26 mouse cellular contexts compared by ENCODE assay signal in the genomic region with DNA sequence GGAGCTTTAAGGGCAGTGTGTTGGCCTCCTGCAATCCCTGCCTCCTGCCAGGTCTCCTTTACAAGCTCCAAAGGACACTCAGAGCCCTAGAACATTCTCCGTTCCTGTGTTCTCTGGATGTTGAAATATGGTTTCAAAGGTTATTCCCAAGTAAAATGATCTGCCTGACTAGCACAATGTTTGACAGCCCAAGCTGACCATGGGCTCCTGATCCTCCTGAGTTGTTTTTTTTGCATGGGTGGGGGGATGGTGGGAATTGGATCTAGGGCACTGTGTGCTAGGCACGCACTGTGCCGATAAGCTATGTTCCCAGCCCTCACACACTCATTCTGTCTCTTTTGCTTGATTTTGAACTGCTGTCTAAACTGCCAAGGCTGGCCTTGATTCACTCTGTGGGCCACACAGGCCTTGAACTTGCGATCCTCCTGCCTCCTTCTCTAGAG. TPM values are rescaled to one million over a fixed set of nuclear protein-coding genes. Genes with fewer than 3 reads are reported as not detected.
DNase-seq lines count a peak whose midpoint lies in the region; ATAC-seq and TF ChIP-seq lines count a peak whose summit lies in the region.
"Had no signal": no experiment of that assay in that cellular context is flagged by ENCODE, and none has a peak within 500 bp of the region (broad histone marks: within the 10 kb centered on the region; RNA-seq: fewer than 3 reads in every experiment).

No protein-coding gene starts in this region.

- H3K4me3 ChIP-seq in kidney, postnatal 0 days (replicated peaks; ENCODE audit: low read depth, low read length) = no peak overlapping the region
- H3K4me3 ChIP-seq in midbrain, embryonic 11.5 days (ENCODE audit: low read depth, low read length) = no peak overlapping the region
- H3K4me3 ChIP-seq in midbrain, embryonic 13.5 days (replicated peaks) = no peak overlapping the region
- H3K4me3 ChIP-seq: embryonic facial prominence, embryonic 12.5 days; heart, embryonic 13.5 days; limb, embryonic 15.5 days; lung, embryonic 15.5 days; myocyte; neural tube, embryonic 13.5 days had no signal

- no peak overlapping the region for H3K9ac ChIP-seq in kidney, postnatal 0 days (ENCODE audit: low read depth, low read length)
- H3K9ac ChIP-seq in midbrain, embryonic 11.5 days (ENCODE audit: low read length) = no peak overlapping the region
- H3K9ac ChIP-seq in midbrain, embryonic 13.5 days (replicated peaks) = no peak overlapping the region
- H3K9ac ChIP-seq: embryonic facial prominence, embryonic 12.5 days; forebrain, postnatal 0 days; heart, embryonic 13.5 days; limb, embryonic 15.5 days; lung, embryonic 15.5 days; neural tube, embryonic 13.5 days had no signal

- H3K9me3 ChIP-seq in kidney, postnatal 0 days (replicated peaks; ENCODE audit: low read length) = no peaks in the 10 kb centered on the region
- H3K9me3 ChIP-seq in midbrain, embryonic 11.5 days (ENCODE audit: control insufficient read depth, low read length) = no peaks in the 10 kb centered on the region
- no peaks in the 10 kb centered on the region for H3K9me3 ChIP-seq in midbrain, embryonic 13.5 days
- H3K9me3 ChIP-seq: embryonic facial prominence, embryonic 12.5 days; heart, embryonic 13.5 days; limb, embryonic 15.5 days; lung, embryonic 15.5 days; neural tube, embryonic 13.5 days had no signal

- no peak overlapping the region for H3K4me2 ChIP-seq in kidney, postnatal 0 days (ENCODE audit: low read length)
- H3K4me2 ChIP-seq in midbrain, embryonic 11.5 days = no peak overlapping the region
- no peak overlapping the region for H3K4me2 ChIP-seq in midbrain, embryonic 13.5 days (replicated peaks)
- H3K4me2 ChIP-seq: embryonic facial prominence, embryonic 12.5 days; heart, embryonic 13.5 days; limb, embryonic 15.5 days; lung, embryonic 15.5 days; neural tube, embryonic 13.5 days had no signal

- H3K27ac ChIP-seq in kidney, postnatal 0 days = no peak overlapping the region
- no peak overlapping the region for H3K27ac ChIP-seq in midbrain, embryonic 11.5 days (ENCODE audit: low read depth, low read length)
- no peak overlapping the region for H3K27ac ChIP-seq in midbrain, embryonic 13.5 days
- H3K27ac ChIP-seq: embryonic facial prominence, embryonic 12.5 days; heart, embryonic 13.5 days; limb, embryonic 15.5 days; lung, embryonic 15.5 days; neural tube, embryonic 13.5 days had no signal

- 65% methylated on average over 4 of the region's 4 CpGs for WGBS in kidney, postnatal 0 days
- WGBS in midbrain, embryonic 11.5 days = 93% methylated on average over 4 of the region's 4 CpGs
- 94% methylated on average over 4 of the region's 4 CpGs for WGBS in midbrain, embryonic 13.5 days

- DNase-seq in adrenal gland, postnatal 14 days = peak; percentile 56
- DNase-seq in adrenal gland, postnatal 10 days = no peak
- DNase-seq in kidney, postnatal 0 days (ENCODE audit: low spot score) = no peak
- no peak for DNase-seq in kidney, postnatal 10 days
- DNase-seq in midbrain, embryonic 11.5 days (ENCODE audit: low spot score, missing footprints) = peak; percentile 62
- no peak for DNase-seq in thymus, postnatal 4 days
- DNase-seq: cerebellum, adult 2 months; cerebellum, postnatal 25 days; forebrain, postnatal 0 days; gastrocnemius, postnatal 25 days; heart, adult 18-20 months; heart, postnatal 14 days; left cerebral cortex, postnatal 4 days; lung, postnatal 4 days; retina, postnatal 1 day; right cerebral cortex, postnatal 25 days; spleen, adult 18-20 months; thymus, postnatal 14 days had no signal

- ATAC-seq in kidney, postnatal 0 days (replicated peaks; ENCODE audit: low FRiP score, low read depth) = peak; percentile 40; the same call in 1 of the 2 replicates
- ATAC-seq in midbrain, embryonic 11.5 days (ENCODE audit: low FRiP score) = no peak
- ATAC-seq in midbrain, embryonic 13.5 days = no peak
- ATAC-seq: forebrain, postnatal 0 days; midbrain, embryonic 16.5 days had no signal

- TF ChIP-seq CTCF in kidney, postnatal 0 days (IDR thresholded peaks at IDR 0.05; ENCODE audit: low read depth) = no peak

- H3K36me3 ChIP-seq in kidney, postnatal 0 days (ENCODE audit: insufficient read depth, low read length) = no peaks in the 10 kb centered on the region
- H3K36me3 ChIP-seq in midbrain, embryonic 11.5 days (ENCODE audit: control insufficient read depth, insufficient read depth, low read length) = no peaks in the 10 kb centered on the region
- H3K36me3 ChIP-seq in midbrain, embryonic 13.5 days = no peaks in the 10 kb centered on the region
- H3K36me3 ChIP-seq: embryonic facial prominence, embryonic 12.5 days; heart, embryonic 13.5 days; limb, embryonic 15.5 days; lung, embryonic 15.5 days; neural tube, embryonic 13.5 days had no signal

- H3K4me1 ChIP-seq in kidney, postnatal 0 days (replicated peaks; ENCODE audit: insufficient read depth, low read length) = no peaks in the 10 kb centered on the region
- H3K4me1 ChIP-seq in midbrain, embryonic 11.5 days (ENCODE audit: control insufficient read depth, insufficient read depth, low read length) = peaks cover 3% of the 10 kb centered on the region; the same call in 1 of the 2 replicates
- peaks cover 9% of the 10 kb centered on the region for H3K4me1 ChIP-seq in midbrain, embryonic 13.5 days (replicated peaks)
- H3K4me1 ChIP-seq: embryonic facial prominence, embryonic 12.5 days; heart, embryonic 13.5 days; limb, embryonic 15.5 days; lung, embryonic 15.5 days had no signal

- H3K27me3 ChIP-seq in kidney, postnatal 0 days (ENCODE audit: insufficient read depth, low read length) = no peaks in the 10 kb centered on the region
- H3K27me3 ChIP-seq in midbrain, embryonic 11.5 days (ENCODE audit: control insufficient read depth, insufficient read depth, low read length) = no peaks in the 10 kb centered on the region
- no peaks in the 10 kb centered on the region for H3K27me3 ChIP-seq in midbrain, embryonic 13.5 days
- H3K27me3 ChIP-seq: embryonic facial prominence, embryonic 12.5 days; heart, embryonic 13.5 days; limb, embryonic 15.5 days; lung, embryonic 15.5 days; neural tube, embryonic 13.5 days had no signal

RNA-seq across cellular contexts. Expression of a gene that starts 22.7 kb away (rescaled TPM):
- 80.4 and 93.0 TPM in 2 replicates for total RNA-seq in adrenal gland, postnatal 14 days (2021)
- total RNA-seq in adrenal gland, postnatal 10 days (2021) = 10 to 100 TPM; 76.1 to 81.3 TPM
- 15.4 and 15.7 TPM in 2 replicates for polyA plus RNA-seq in kidney, postnatal 0 days (2015; fragmentation: Nextera tagmentation; extraction: Ambion mirVana)
- polyA plus RNA-seq in midbrain, embryonic 11.5 days (2014; fragmentation: Nextera tagmentation; extraction: Ambion mirVana) = 17.6 and 18.9 TPM in 2 replicates
- polyA plus RNA-seq in midbrain, embryonic 13.5 days (2015; fragmentation: Nextera tagmentation; extraction: Ambion mirVana) = 31.3 TPM in 2 replicates

Comparison
In these comparisons a context has a peak if more than half of its experiments do, and no peak if none do; other contexts are left out.
1. DNase-seq: peak in adrenal gland, postnatal 14 days (single experiment) and midbrain, embryonic 11.5 days (single experiment); none in adrenal gland, postnatal 10 days (single experiment), kidney, postnatal 0 days (single experiment), kidney, postnatal 10 days (single experiment) and thymus, postnatal 4 days (single experiment).